Mouse (Mus musculus): ENCODE data around the gene Als2. TPM values are rescaled to one million over a fixed set of nuclear protein-coding genes. Genes with fewer than 3 reads are reported as not detected.

The Als2 gene
- polyA plus RNA-seq, 1 experiment from 2014 or later = 8.3 TPM

- Histone ChIP-seq H3K4me3 (ENCODE audit: low read depth, low read length) (no peak overlapping the region), H3K9me3 (ENCODE audit: control insufficient read depth, low read depth, low read length) (no peaks in the 10 kb centered on the region), H3K4me2 (replicated peaks; ENCODE audit: low read depth, low read length) (no peak overlapping the region), H3K4me1 (ENCODE audit: control insufficient read depth, insufficient read depth, low read length) (no peaks in the 10 kb centered on the region), H3K27me3 (ENCODE audit: control insufficient read depth, insufficient read depth, low read length) (no peaks in the 10 kb centered on the region), H3K9ac (replicated peaks; ENCODE audit: low read depth, low read length) (no peak overlapping the region), H3K36me3 (ENCODE audit: control insufficient read depth, insufficient read depth, low read length) (0 out of 2 replicates have a peak, but pooled peaks cover 4% of the 10 kb centered on the region), H3K27ac (ENCODE audit: low read length) (no peak overlapping the region)
- no peak for ATAC-seq (ENCODE audit: insufficient number of reproducible peaks, insufficient read depth, low FRiP score, low read depth)
- 94% methylated on average over 1 of the region's 1 CpGs for WGBS
Measured at GRCm38 (mm10) chr1:59204489-59204888, 32.5 kb downstream of the Als2 start.

- ATAC-seq (ENCODE audit: insufficient number of reproducible peaks, insufficient read depth, low FRiP score, low read depth) = no peak
Measured at GRCm38 (mm10) chr1:59202367-59202766, 34.7 kb downstream of the Als2 start.

GRCm38 (mm10) chr1:59201561-59201960 lies 35.5 kb downstream of the Als2 start:
- no peaks in the 10 kb centered on the region for H3K4me1 ChIP-seq (ENCODE audit: control insufficient read depth, insufficient read depth, low read length)
- WGBS = 71% methylated on average over 1 of the region's 1 CpGs
- no peaks in the 10 kb centered on the region for H3K27me3 ChIP-seq (ENCODE audit: control insufficient read depth, insufficient read depth, low read length)
- H3K27ac ChIP-seq (ENCODE audit: low read length) = no peak overlapping the region
- no peak overlapping the region for H3K4me3 ChIP-seq (ENCODE audit: low read depth, low read length)
- H3K9ac ChIP-seq (replicated peaks; ENCODE audit: low read depth, low read length) = no peak overlapping the region
- 0 out of 2 replicates have a peak, but pooled peaks cover 4% of the 10 kb centered on the region for H3K36me3 ChIP-seq (ENCODE audit: control insufficient read depth, insufficient read depth, low read length)
- no peak overlapping the region for H3K4me2 ChIP-seq (replicated peaks; ENCODE audit: low read depth, low read length)
- no peaks in the 10 kb centered on the region for H3K9me3 ChIP-seq (ENCODE audit: control insufficient read depth, low read depth, low read length)
- no peak for ATAC-seq (ENCODE audit: insufficient number of reproducible peaks, insufficient read depth, low FRiP score, low read depth)

More at GRCm38 (mm10) chr1:59202367-59202766, 34.7 kb downstream of the Als2 start:
- 0 out of 2 replicates have a peak, but pooled peaks cover 4% of the 10 kb centered on the region for H3K36me3 ChIP-seq (ENCODE audit: control insufficient read depth, insufficient read depth, low read length)
- H3K9ac ChIP-seq (replicated peaks; ENCODE audit: low read depth, low read length) = no peak overlapping the region
- WGBS = 86% methylated on average over 10 of the region's 10 CpGs
- no peak overlapping the region for H3K4me2 ChIP-seq (replicated peaks; ENCODE audit: low read depth, low read length)
- H3K27me3 ChIP-seq (ENCODE audit: control insufficient read depth, insufficient read depth, low read length) = no peaks in the 10 kb centered on the region
- H3K4me1 ChIP-seq (ENCODE audit: control insufficient read depth, insufficient read depth, low read length) = no peaks in the 10 kb centered on the region
- no peaks in the 10 kb centered on the region for H3K9me3 ChIP-seq (ENCODE audit: control insufficient read depth, low read depth, low read length)
- no peak overlapping the region for H3K4me3 ChIP-seq (ENCODE audit: low read depth, low read length)
- no peak overlapping the region for H3K27ac ChIP-seq (ENCODE audit: low read length)

GRCm38 (mm10) chr1:59200960-59201359 lies 36.1 kb downstream of the Als2 start:
- Histone ChIP-seq H3K4me1 (ENCODE audit: control insufficient read depth, insufficient read depth, low read length) (no peaks in the 10 kb centered on the region), H3K27ac (ENCODE audit: low read length) (no peak overlapping the region), H3K27me3 (ENCODE audit: control insufficient read depth, insufficient read depth, low read length) (no peaks in the 10 kb centered on the region), H3K4me2 (replicated peaks; ENCODE audit: low read depth, low read length) (no peak overlapping the region), H3K9ac (replicated peaks; ENCODE audit: low read depth, low read length) (no peak overlapping the region), H3K36me3 (ENCODE audit: control insufficient read depth, insufficient read depth, low read length) (0 out of 2 replicates have a peak, but pooled peaks cover 4% of the 10 kb centered on the region), H3K4me3 (ENCODE audit: low read depth, low read length) (no peak overlapping the region), H3K9me3 (ENCODE audit: control insufficient read depth, low read depth, low read length) (no peaks in the 10 kb centered on the region)
- ATAC-seq (ENCODE audit: insufficient number of reproducible peaks, insufficient read depth, low FRiP score, low read depth) = no peak
- 86% methylated on average over 5 of the region's 5 CpGs for WGBS

GRCm38 (mm10) chr1:59194979-59195378 lies 42.1 kb downstream of the Als2 start:
- Histone ChIP-seq H3K9me3 (ENCODE audit: control insufficient read depth, low read depth, low read length) (no peaks in the 10 kb centered on the region), H3K27me3 (ENCODE audit: control insufficient read depth, insufficient read depth, low read length) (no peaks in the 10 kb centered on the region), H3K9ac (replicated peaks; ENCODE audit: low read depth, low read length) (no peak overlapping the region), H3K27ac (ENCODE audit: low read length) (no peak overlapping the region), H3K4me1 (ENCODE audit: control insufficient read depth, insufficient read depth, low read length) (no peaks in the 10 kb centered on the region), H3K4me2 (replicated peaks; ENCODE audit: low read depth, low read length) (no peak overlapping the region), H3K4me3 (ENCODE audit: low read depth, low read length) (no peak overlapping the region), H3K36me3 (ENCODE audit: control insufficient read depth, insufficient read depth, low read length) (no peaks in the 10 kb centered on the region)
- 36% methylated on average over 6 of the region's 6 CpGs for WGBS
- ATAC-seq (ENCODE audit: insufficient number of reproducible peaks, insufficient read depth, low FRiP score, low read depth) = no peak

GRCm38 (mm10) chr1:59187786-59188185 lies 49.2 kb downstream of the Als2 start:
- Histone ChIP-seq H3K27me3 (ENCODE audit: control insufficient read depth, insufficient read depth, low read length) (no peaks in the 10 kb centered on the region), H3K4me2 (replicated peaks; ENCODE audit: low read depth, low read length) (no peak overlapping the region), H3K9me3 (ENCODE audit: control insufficient read depth, low read depth, low read length) (no peaks in the 10 kb centered on the region), H3K4me1 (ENCODE audit: control insufficient read depth, insufficient read depth, low read length) (no peaks in the 10 kb centered on the region), H3K27ac (ENCODE audit: low read length) (no peak overlapping the region), H3K9ac (replicated peaks; ENCODE audit: low read depth, low read length) (no peak overlapping the region), H3K4me3 (ENCODE audit: low read depth, low read length) (no peak overlapping the region), H3K36me3 (ENCODE audit: control insufficient read depth, insufficient read depth, low read length) (peaks cover 5% of the 10 kb centered on the region; the same call in 1 of the 2 replicates)
- no peak for ATAC-seq (ENCODE audit: insufficient number of reproducible peaks, insufficient read depth, low FRiP score, low read depth)
- 78% methylated on average over 5 of the region's 5 CpGs for WGBS

GRCm38 (mm10) chr1:59186317-59186716 lies 50.7 kb downstream of the Als2 start:
- 86% methylated on average over 10 of the region's 10 CpGs for WGBS
- H3K27ac ChIP-seq (ENCODE audit: low read length) = no peak overlapping the region
- H3K36me3 ChIP-seq (ENCODE audit: control insufficient read depth, insufficient read depth, low read length) = peaks cover 5% of the 10 kb centered on the region
- no peak overlapping the region for H3K9ac ChIP-seq (replicated peaks; ENCODE audit: low read depth, low read length)
- H3K4me1 ChIP-seq (ENCODE audit: control insufficient read depth, insufficient read depth, low read length) = no peaks in the 10 kb centered on the region
- no peak overlapping the region for H3K4me2 ChIP-seq (replicated peaks; ENCODE audit: low read depth, low read length)
- H3K9me3 ChIP-seq (ENCODE audit: control insufficient read depth, low read depth, low read length) = no peaks in the 10 kb centered on the region
- no peak for ATAC-seq (ENCODE audit: insufficient number of reproducible peaks, insufficient read depth, low FRiP score, low read depth)
- no peaks in the 10 kb centered on the region for H3K27me3 ChIP-seq (ENCODE audit: control insufficient read depth, insufficient read depth, low read length)
- H3K4me3 ChIP-seq (ENCODE audit: low read depth, low read length) = no peak overlapping the region

- no peak overlapping the region for H3K4me2 ChIP-seq (replicated peaks; ENCODE audit: low read depth, low read length)
Measured at GRCm38 (mm10) chr1:59185410-59185809, 51.6 kb downstream of the Als2 start.

GRCm38 (mm10) chr1:59183045-59183444 lies 54.0 kb downstream of the Als2 start:
- Histone ChIP-seq H3K9me3 (ENCODE audit: control insufficient read depth, low read depth, low read length) (no peaks in the 10 kb centered on the region), H3K4me2 (replicated peaks; ENCODE audit: low read depth, low read length) (no peak overlapping the region), H3K27me3 (ENCODE audit: control insufficient read depth, insufficient read depth, low read length) (no peaks in the 10 kb centered on the region), H3K27ac (ENCODE audit: low read length) (no peak overlapping the region), H3K4me3 (ENCODE audit: low read depth, low read length) (no peak overlapping the region), H3K36me3 (ENCODE audit: control insufficient read depth, insufficient read depth, low read length) (peaks cover 14% of the 10 kb centered on the region), H3K4me1 (ENCODE audit: control insufficient read depth, insufficient read depth, low read length) (no peaks in the 10 kb centered on the region), H3K9ac (replicated peaks; ENCODE audit: low read depth, low read length) (no peak overlapping the region)
- 92% methylated on average over 4 of the region's 4 CpGs for WGBS
- ATAC-seq (ENCODE audit: insufficient number of reproducible peaks, insufficient read depth, low FRiP score, low read depth) = no peak

More at GRCm38 (mm10) chr1:59185410-59185809, 51.6 kb downstream of the Als2 start:
- WGBS = 74% methylated on average over 9 of the region's 9 CpGs
- no peaks in the 10 kb centered on the region for H3K4me1 ChIP-seq (ENCODE audit: control insufficient read depth, insufficient read depth, low read length)
- no peak overlapping the region for H3K9ac ChIP-seq (replicated peaks; ENCODE audit: low read depth, low read length)
- H3K4me3 ChIP-seq (ENCODE audit: low read depth, low read length) = no peak overlapping the region
- peaks cover 5% of the 10 kb centered on the region for H3K36me3 ChIP-seq (ENCODE audit: control insufficient read depth, insufficient read depth, low read length)
- H3K9me3 ChIP-seq (ENCODE audit: control insufficient read depth, low read depth, low read length) = no peaks in the 10 kb centered on the region
- ATAC-seq (ENCODE audit: insufficient number of reproducible peaks, insufficient read depth, low FRiP score, low read depth) = no peak
- H3K27ac ChIP-seq (ENCODE audit: low read length) = no peak overlapping the region
- no peaks in the 10 kb centered on the region for H3K27me3 ChIP-seq (ENCODE audit: control insufficient read depth, insufficient read depth, low read length)
